Mouse (Mus musculus) B cell, adult 2 months (primary cell): Measurements from ENCODE around the gene Trim75.

Experiments used
- DNase-seq, 2 experiments: peaks; one replicate each; pipeline ENCODE4 v3.0.0; 2022

The Trim75 gene

DNA sequence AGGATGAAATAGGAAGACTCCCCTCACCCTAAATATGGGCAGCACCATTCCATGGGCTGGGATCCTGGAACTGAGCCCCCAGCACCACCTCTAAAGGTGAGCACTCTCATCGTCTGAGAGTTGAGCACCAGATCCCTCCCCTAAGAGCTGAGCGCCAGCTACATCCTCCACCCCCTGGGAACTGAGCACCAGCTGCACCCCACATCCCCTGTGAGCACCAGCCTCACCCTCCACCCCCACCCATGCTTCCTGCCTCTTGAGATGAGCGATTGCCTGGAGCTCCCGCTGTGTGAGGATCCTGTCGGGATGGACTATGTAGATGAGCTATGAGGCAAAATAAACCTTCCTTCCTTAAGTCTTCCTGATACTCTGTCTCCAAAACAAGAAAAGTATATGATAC, 44.7 kb downstream of the Trim75 start:
- no peak for DNase-seq

DNA sequence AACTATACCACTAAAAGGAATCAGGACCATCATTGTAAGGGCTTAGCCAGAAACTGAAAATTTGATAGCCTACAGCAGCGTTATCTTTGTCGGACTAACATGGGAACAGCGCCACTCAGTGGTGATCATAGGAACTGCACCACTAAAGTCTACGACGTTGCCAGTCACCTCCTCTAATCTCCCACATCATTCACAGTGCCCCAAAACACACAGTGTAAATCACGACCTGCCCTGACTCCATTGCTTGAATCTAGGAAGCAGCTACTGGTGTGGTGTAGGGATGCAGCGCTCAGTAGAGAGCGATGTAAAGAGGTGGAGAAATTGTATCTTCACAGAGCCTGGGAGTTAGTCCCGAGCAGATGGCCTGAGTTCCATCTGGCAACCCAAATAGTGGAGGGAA, 46.1 kb downstream of the Trim75 start:
- DNase-seq: peak; percentile 83 to 85

DNA sequence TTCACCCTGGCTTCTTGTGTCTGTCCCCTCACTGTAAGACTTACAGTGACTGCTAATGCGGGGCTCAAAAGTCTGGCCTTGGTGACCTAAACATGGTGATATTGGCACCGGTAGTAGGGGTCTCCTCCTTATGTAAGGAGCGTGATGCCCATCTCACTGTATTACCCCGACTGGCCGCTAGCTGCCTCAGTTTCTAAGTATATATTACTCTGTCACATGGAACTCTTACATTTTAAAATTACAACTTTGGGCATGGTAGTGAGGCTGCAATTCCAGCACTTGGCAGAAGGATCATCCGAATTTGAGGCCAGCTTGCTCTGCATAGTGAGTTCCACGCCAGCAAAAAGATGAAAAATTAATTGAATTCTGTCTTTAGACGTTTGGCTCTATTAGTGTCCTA, 46.6 kb downstream of the Trim75 start:
- DNase-seq: no peak

DNA sequence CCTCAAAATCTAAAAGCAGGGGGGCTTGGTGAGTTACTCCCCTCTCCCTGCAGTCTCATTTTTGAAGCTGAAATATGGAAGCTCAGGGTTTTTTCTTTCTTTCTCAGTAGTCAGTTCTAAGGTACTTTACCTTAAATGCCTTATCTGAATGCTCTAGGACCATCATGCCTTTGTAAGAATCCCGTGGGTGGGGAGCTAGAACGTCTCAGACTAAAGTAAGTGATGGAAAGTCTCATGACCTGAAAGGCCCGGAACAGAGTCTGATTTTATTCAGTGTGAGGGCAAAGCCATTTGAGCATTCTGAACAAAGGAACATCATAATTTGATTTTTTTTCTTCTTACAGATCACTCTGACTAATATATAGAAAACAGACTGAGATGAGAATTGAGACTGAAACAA, 52.6 kb downstream of the Trim75 start:
- no peak for DNase-seq
